Mouse (Mus musculus): ENCODE data around the gene B3galt5. TPM values are rescaled to one million over a fixed set of nuclear protein-coding genes. Genes with fewer than 3 reads are reported as not detected.

B3galt5 gene
- polyA plus RNA-seq (2017; shearing (Covaris generic)), result 1 to 10 TPM; 1.5 to 4.8 TPM

GRCm38 (mm10) chr16:96235366-96235970 is at the start of gene B3galt5:
Gene B3galt5 (plus strand): TSS chr16:96235801.

GRCm38 (mm10) chr16:96191531-96192506 is 43.8 kb upstream of the B3galt5 start, which contains the start of gene Lca5l:
Gene Lca5l (minus strand): TSS chr16:96192271.

GRCm38 (mm10) chr16:96199913-96200701 is 35.5 kb upstream of the B3galt5 start, which contains the start of gene Sh3bgr:
Gene Sh3bgr (plus strand): TSS chr16:96200450.

Other genes starting within 250 kb of the B3galt5 start
- gene Psmg1, start 244.8 kb upstream of the B3galt5 start, polyA plus RNA-seq (2017; shearing (Covaris generic)), result 10 to 100 TPM; 46.3 to 51.7 TPM
- 10 to 100 TPM; 63.6 to 69.0 TPM for gene Brwd1, start 153.3 kb upstream of the B3galt5 start, polyA plus RNA-seq (2017; shearing (Covaris generic))
- gene Hmgn1, start 108.1 kb upstream of the B3galt5 start, polyA plus RNA-seq (2017; shearing (Covaris generic)), result 100 to 1,000 TPM; 107 to 134 TPM
- 10 to 100 TPM in 1 of 2 experiments, 1 to 10 TPM in 1; 9.3 to 11.3 TPM for gene Wrb, start 90.4 kb upstream of the B3galt5 start, polyA plus RNA-seq (2017; shearing (Covaris generic))
- gene Lca5l, start 43.5 kb upstream of the B3galt5 start, polyA plus RNA-seq (2017; shearing (Covaris generic)), result under 1 TPM; 0.10 to 0.11 TPM
- gene Sh3bgr, start 35.4 kb upstream of the B3galt5 start, polyA plus RNA-seq (2017; shearing (Covaris generic)), result 1 to 10 TPM in 1 of 2 experiments, not detected in 1; 1.1 TPM
- gene Itgb2l, start 207.8 kb downstream of the B3galt5 start, polyA plus RNA-seq (2017; shearing (Covaris generic)), result under 1 TPM in 1 of 2 experiments, not detected in 1; 0.62 TPM
- gene Pcp4, start 231.8 kb downstream of the B3galt5 start, polyA plus RNA-seq (2017; shearing (Covaris generic)), result under 1 TPM in 1 of 2 experiments, not detected in 1; 0.30 TPM